Mouse (Mus musculus) bone marrow, adult 2 months (tissue): ENCODE measurements at regions not wholly inside any gene's neighbourhood (a gene's known extent, or its start where the extent isn't known, plus 50 kb on each side); places are given as distances from the start of the nearest gene placed in this dataset.

Source experiments
- CTCF ChIP-seq: fragments of 200-500 bp; IDR thresholded peaks from 2 replicates; pipeline ENCODE4 v1.5.1; 2011; ENCODE audit warnings: low read length, control low read depth; ENCODE audit not compliant: control insufficient read depth, insufficient read depth
- POLR2A ChIP-seq: fragments of 200-500 bp; IDR thresholded peaks from 2 replicates; pipeline ENCODE4 v1.6.1; 2011; ENCODE audit warnings: low read depth, mild to moderate bottlenecking, control low read depth, low read length, borderline replicate concordance; ENCODE audit not compliant: control insufficient read depth

- no peak for TF ChIP-seq CTCF
- TF ChIP-seq POLR2A, result no peak
Observed at GRCm38 (mm10) chr14:24824351-24824750, 337.4 kb downstream of the Rps24 start.
